Mouse (Mus musculus) ovary, postnatal 36 days (tissue): Measurements from ENCODE around the gene Msi2.

ENCODE experiments used
- DNase-seq: peaks from one replicate; pipeline ENCODE4 v3.0.0; 2022; ENCODE audit warnings: low spot score, mixed read lengths

Gene Msi2

DNA sequence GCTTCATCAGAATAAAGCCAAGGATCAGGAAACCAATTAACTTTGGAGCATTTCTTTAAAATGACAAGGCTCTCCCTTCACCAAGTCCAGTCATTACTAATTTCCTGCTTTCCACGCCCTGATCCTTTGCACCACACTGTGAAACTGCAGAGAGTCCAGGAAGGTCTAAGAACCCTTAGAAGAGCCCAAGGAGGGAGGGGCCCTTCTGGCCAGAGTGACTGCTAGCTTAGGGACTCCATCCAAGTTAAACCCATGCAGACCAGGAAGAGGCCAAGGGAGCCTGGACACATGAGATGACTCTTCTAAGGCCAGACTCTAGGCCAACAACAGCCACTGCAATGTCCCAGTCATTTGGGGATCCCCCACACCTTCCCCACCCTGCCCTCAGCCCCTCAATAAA lies 83.7 kb downstream of the Msi2 start:
- DNase-seq: no peak

DNA sequence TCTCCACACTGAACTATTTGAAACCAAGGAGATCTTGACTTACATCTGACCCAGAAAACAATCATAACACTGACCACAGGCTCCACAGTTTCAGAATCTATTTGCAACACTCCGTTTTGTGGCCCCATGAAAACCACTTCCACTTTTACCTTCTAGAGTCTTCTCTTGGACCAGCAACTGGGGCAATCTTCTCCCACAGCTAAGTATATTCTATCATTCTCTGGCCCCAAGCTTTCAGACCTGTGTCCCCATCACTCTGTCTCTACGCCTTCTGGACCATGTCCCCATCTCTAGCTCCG lies 86.4 kb downstream of the Msi2 start:
- no peak for DNase-seq

DNA sequence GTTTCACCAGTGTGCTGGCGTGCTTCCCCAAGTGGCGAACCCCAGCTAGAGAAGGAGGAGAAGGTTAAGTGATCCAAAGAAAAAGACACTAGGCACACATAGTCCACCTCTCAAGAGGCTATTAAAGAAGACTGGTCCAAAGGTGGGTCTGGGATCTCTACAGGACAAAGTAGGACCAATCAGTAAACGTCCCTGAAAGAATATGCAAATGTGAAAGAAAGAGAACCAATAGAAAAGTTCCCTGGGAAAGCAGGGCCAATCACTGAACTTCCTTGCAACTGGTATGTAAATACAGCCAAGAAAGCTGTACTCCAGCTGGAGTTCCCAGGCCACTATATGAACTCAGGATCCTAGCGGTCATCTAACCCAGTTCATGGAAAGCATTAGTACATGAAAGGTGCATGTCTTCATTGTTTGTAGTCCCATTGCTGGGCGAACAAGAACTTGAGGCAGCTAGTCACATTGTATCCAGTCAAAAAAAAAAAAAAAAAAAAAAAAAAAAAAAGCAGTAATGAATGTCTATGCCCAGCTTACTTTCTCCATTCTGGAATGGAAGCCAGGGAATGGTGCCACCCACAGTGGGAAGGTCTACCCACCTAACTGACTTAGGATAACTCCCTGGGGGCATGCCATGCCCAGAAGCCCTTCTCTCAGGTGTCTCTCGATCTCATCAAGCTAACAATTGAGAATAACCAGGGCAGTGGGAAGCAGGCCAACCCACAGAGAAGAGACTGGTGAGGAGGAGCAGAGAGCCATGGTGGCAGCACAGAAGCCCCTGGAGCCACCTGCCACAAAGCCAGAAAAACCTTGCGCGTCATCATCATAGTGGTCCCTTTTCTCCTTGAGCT lies 87.0 kb downstream of the Msi2 start:
- no peak for DNase-seq

DNA sequence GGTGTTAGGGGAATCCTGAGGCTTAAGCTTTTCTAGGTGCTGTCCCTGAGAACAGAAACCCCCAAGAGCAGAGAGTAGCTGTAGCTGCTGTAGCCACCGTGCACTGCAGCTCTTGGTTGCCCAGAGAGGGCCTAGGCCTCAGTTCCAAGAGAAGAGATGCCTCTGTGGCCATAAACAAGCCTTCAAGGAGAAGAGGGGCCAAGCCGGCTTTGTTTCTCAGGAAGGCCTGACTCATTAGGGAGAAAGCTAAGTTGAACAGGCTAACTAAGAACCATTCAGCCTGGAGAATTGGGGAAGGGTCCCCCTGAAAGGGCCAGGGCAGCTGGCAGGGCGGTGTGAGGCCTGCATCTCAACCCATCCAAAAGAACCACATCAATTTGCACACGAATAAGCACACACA lies 88.7 kb downstream of the Msi2 start:
- DNase-seq: no peak

DNA sequence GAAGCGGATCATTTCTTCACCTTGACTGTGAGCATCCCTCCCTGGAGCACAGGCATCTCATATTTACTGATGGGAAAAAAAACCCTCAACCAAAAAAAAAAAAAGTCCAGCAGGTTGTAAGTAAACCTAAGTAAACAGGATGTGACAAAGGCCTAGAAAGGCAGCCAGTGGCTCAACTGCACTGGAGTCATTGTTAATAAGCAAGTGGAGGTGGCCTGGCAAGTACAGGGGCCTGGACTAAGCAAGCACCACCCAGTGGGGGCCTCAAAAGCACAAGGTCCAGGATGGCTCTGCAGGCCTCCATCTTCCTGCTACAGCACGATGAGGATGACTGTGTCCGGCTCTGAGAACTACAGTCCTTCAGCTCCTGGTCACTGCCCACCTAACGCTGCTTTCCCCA lies 89.1 kb downstream of the Msi2 start:
- no peak for DNase-seq

DNA sequence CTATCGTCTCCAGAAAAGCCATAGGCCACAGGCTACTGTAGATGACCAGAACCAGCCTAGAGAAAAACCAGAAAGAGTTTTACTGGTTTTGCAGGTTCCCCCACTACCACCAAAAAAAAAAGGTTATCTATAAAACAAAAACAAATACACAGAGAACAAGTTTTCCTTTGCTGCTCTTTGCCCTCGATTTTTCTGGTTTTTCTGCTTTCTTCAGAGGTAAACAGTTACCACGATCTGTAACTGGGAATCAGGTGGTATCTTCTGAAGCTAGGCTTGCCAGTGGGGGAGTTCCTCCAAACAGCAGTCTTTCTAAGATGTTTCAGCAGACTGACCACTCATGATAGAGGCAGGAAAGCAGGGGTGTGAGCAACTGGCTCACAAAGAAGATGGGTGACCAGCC lies 89.6 kb downstream of the Msi2 start:
- no peak for DNase-seq

DNA sequence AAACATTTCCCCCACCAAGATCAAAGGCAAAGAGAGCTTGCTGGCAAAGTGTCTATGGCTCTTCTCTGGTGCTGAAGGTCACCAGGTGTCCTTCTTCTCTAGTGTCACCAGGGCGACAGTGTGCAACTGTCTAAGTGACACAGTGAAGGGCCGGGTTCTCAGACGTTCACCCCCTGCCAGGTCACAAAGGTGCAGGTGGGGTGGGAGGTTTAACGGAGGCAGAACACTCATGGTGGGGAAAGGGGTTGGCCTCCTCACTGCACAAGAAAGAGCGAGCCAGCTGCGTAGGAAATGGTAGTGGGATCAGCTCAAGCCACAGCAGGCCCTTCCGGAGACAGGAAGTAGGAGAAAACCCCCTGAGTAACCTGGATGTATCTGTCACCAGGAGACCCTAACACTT lies 91.0 kb downstream of the Msi2 start:
- DNase-seq: no peak

DNA sequence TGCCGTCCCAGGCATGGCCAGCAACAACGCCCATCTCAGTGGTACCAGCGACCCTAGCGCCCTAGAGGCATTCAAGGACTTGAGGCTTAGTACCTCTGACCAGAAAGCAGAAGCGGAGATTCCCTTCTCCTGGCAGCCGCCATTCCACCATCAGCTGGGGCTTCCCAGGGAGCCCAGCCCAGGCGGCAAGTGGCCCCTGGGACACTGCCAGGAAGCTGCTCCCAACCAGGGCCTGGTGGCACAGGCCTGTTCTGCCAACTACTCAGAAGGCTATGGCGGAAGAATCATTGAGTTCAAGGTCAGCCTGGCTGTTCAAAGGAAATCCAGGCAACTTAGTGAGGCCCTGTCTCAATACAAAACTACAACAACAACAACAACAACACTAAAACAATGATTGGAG lies 91.7 kb downstream of the Msi2 start:
- no peak for DNase-seq

DNA sequence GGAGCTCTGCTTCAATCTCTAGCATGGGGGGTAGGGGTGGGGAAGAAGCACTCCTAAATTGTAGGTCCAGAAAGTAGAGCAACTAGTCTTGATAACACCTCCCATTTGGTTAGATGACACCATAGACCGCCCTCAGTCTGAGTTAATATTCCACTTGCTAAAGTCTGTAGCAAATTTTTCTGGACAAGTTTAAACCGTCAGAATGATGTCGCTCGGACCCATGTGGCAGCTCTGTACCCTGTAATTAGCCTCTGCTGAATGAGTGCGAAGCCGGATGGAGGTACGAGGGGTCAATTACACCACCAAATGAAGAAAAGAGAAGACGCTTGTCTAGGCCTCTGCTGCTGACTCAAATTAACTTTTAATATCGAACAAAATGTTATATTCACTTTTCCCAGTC lies 92.3 kb downstream of the Msi2 start:
- DNase-seq: no peak

DNA sequence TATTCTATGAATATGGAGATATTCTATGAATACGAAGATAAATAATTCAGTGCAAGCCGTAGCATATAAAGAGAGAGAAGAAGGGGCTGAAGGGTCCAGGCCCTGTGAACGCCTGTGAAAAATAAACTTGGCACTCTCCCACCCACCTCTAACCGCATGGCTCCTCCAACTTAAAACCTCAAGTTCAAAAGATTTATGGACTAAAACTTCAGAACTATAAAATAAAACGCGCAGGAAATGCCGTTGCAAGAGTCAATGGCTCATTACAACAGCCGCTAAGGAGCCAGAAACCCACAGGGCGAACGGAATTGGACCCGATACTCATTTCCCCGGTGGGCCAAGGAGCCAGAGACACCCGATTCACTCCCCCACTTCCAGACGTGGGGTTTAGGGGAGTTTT lies 93.2 kb downstream of the Msi2 start:
- no peak for DNase-seq

DNA sequence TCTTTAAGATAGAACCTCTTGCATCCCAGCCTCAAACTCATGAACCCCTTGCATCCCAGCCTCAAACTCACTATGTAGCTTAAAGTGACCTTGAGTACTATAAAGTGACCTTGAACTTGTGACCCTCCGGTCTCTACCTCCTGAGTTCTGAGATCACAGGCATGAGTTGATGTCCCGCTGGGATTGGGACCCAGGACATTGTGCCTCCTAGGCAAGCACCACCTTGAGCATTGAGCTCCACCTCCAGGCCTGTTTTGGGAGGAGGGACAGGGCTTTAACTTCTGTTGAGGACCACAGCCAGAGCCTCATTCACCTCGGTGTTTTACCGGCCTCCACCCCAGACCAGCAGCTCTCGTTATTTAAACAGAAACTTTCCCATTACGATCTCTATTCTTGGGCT lies 93.7 kb downstream of the Msi2 start:
- DNase-seq: no peak

DNA sequence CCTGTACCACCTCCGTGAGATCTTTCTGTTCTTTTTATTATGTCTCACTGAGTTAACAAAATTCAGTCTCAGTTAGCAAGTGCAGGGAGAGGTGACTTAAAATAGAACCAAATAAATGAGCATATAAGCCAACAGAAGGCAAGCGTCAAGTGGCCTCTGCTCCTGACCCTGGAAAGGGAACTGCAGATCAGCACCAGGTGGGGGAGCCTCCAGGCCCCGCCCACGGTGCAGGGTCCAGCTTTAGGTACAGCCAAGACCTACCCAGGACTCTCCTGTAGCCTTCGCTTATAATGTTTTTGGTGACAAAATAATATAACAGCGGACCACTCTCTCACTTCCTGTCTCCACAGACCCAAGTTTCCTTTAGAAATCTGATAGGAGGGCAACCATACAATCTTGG lies 94.6 kb downstream of the Msi2 start:
- no peak for DNase-seq

DNA sequence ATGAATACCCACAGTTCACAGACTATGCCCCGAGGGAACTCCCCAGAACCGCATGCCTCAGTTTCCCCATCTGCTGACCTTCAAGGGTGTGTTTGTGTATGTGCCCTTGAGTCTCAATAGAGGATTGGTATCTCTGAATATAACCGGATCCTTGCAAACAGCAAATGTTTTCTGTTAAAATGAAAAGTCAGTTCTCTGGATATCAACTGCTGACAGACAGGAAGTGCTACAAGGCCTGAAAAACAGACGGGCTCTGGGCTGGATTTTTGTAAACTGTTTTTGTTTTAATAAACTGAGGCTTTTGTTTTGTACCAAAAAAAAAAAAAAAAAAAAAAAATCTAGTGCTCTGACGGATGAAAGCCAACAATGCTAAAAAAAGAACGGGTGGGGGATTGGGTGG lies 95.8 kb downstream of the Msi2 start:
- no peak for DNase-seq

DNA sequence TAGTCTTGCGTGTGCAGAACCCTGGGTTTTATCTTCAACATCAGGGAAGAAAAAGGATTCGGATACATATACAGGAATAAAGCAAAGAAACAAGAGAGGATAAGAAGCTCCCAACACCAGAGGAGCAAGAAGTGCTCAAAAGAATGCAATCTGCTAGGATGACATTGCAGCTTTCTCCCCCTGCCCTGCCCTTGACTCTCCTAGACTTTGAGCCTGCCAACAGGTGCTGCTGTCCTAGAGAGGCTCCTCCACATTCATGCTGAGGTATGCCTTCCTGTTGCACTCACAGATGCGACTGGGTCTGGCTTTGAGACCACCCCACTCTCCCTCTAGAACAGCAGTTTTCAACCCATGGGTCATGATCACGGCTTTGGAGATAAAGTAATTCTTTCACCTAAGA lies 96.5 kb downstream of the Msi2 start:
- no peak for DNase-seq

DNA sequence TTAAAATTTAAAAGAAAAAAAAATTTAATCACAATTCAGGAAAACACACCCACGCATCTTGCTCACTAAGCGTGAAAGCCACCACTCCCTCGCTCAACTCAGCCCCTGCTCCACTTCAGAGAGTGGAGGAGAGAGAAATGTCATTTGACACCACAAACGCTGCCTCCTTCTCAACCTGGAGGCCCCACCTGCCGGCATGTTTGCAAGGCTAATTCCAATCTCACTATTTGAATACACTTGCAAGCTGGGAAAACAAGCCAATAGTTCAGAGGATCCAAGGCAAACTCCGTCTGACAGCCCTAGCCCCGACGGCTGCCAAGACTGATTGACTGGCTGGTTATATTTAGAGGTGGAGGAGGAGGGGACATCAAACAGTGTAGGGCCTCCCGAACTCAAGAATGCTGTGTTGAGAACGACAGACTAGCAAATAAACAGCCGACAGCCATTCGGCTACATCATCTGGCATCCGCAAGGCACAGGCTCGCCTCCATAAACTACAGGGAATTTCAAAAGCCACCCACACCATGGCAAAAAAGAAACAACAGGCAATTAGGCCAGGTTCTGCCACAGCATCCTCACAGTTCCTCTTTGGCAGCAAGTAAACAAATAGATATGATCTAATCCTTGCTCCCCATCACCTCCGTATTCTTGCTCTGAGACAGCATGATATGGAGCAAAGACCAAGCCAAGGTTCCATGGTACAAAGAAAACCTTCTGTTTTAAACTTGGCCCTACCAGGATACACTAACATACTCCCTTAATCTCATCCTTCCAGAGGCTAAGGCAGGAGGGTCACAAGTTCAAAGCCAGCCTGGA lies 97.9 kb downstream of the Msi2 start:
- DNase-seq: no peak

DNA sequence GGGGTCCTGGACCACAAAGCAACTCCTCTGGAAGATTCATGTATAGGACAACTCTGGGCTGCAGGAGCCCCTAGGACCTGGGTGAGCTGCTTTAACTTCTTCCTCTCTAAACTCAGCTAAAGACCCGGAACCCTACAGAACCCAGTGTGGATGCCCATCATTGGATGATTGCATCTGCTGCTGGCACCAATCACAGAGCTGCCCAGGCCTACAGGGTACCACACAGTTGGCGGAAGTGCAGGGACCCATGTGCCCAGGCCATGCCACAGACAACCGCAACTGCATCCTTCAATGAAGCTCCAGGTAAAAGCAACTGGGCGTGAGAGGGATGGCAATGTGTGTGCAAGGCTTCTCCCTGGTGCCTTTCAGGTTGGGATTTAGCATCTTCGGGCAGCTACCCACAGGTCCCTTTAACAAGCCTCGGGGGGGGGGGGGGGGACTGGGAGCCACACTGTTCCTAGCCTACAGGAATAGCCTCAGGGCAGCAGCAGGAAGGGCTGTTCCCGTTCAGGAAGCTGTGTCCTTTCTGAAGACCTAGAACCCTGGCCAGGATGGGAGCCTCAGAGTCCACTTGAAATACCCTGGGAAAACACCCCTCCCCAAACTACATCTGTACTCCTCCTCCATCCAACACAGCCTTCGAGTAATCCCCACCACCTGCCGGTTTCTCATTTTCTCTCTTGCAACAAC lies 98.7 kb downstream of the Msi2 start:
- DNase-seq: no peak

DNA sequence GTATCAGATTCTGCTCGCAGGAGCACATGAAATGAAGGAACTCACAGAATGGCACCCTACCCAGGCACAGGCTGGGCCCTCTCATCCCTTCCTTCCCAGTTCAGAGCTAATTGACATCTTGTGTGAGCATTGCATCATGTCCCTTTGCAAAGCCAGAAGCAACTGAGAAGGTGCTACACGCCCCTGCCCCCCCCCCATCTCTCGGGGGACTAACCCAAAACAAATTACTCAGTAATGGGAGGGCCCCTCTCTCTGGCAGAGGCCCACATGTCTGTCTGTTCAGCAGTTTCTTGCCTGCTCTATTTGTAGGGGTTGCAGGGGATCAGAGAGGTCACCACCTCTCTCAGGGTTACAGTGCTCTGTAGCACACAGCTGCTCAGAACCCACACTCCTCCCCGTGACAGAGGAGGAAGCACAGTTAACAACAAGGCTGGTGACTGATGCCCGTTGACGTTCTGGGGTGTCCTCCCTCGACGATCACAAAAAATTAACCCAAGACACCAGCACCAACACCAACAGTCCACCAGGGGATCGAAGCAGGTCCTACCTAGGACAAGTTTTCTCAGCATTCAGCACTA lies 99.5 kb downstream of the Msi2 start:
- DNase-seq: no peak

DNA sequence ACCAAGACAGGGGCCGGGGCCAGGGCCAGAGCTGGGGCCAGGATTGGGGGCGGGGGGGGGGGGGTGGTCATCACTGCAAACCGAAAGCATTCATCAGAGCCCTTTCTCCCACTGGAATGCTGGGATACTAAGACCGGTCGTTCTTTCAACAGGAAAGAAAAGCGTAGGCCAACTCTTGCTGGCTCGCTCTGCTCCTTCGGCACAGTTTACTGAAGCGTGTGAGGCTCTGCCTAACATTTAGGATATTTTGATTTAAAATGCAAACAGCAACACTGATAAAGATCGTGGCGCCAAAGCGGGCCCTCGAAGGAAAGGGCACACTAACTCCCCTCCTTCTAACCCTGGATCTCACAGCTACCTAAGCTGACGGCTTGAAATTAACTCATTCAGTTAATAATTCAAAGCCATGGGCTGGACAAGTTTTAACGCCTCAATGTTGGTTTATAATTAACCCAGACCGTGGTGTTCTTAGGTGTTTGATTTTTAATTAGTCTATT lies 100.3 kb downstream of the Msi2 start:
- DNase-seq: no peak

DNA sequence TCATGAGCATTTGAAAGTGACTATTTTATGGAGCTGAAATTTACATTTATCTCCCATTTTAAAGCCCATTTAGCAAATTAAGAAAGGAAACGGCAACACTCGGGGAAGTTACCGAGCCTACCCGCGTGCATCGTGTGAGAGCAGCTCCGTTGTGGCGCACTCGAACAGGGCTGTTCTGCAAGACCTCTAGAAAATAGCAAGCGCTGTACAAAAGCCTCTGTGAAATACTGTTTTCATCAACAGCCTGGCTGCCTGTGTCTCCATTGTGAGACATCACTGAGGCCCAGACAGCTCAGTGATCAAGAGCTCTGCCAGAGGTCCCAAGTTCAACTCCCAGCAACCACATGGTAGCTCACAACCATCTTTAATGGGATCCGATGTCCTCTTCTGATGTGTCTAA lies 100.9 kb downstream of the Msi2 start:
- no peak for DNase-seq

DNA sequence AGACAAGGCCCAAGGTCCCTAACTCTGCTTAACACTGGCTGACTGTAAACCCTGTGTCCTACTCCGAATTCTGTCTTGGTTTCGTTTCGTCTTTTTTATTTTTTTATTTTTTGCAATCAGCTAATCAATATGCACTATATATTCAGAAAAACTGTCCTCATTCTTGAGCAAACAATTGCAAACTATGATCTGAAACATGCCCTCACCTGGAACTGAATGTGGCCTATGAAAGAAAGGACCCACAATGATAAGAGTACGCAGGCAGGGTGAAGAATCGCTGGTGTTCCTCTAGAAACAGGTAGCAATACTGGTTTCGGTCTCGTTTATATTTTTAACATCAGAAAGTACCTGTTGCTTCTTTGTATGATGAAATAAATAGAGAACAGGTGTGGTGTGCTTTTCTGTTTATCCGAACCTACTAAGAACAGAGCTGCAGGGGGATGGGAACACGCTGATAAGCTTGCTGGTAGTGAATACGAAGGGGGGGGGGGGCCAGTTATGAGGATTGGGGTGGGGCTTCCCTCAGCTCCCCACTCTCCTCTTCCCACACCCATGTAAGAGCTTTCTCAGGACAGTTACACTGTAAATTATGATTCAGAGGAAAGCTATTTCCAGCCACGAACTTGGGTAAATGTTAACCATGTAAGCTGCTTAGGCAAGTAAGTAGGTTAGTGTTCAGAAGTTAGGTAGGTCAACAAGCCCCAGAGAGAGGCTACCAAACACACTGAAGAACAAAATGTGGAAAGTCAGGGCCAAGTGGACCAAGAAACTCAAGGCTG lies 103.6 kb downstream of the Msi2 start:
- DNase-seq: no peak

DNA sequence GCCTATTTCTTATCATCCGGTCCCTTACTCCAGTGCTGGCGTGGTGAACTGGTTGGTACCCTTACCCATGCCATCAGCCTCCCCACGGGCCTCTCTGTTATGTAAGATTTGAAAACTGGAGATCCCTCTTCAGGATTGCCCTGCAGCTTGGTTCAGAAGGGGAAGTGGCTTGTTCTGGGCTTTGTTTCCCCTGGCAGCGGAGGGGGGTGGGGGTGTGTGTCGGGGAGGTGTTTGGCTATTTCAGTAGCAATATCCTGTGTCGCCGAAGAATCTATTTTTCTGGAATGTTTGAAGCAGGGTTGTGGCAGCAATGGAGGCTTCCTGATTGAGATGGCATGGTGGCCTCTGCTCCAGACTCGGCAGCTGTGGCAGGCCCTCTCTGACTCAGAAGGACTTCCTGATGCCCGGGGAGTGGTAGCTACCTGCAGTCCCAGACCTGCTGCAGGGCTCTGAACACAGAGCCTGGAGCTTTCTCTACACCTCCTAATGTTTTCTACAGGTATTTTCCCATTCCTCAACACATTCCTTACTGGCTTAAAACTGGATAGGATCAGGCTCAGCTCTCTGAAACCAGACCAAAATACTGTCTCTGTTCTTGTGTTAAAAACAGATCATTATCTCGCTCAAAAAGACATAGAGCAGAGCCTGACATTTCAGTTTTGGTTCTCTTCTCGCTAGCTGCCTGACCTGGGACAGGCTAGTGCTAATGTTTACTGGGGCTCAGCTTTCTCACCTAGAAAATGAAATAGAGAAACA lies 104.4 kb downstream of the Msi2 start:
- DNase-seq: no peak
